Mouse (Mus musculus): ENCODE data around the gene Btbd3.

DNA sequence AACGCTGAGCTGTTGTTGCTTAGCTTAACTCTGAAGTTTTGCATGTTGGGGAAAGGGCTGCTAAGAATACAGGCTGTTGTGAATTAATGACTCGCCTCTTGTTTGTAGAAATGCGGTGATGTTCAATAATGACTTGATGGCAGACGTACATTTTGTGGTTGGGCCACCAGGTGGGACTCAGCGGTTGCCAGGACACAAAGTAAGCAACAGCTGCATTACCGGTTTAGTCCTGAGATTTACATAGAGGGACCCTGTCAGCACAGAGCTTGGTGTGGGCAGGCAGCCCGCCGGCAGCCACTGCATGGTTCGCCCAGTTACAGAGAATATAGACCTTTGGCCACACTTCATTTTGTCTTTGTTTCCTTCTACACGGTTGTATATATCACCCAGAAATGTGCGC lies 23.3 kb downstream of the Btbd3 start:
- TF ChIP-seq POLR2A (IDR thresholded peaks at IDR 0.05; ENCODE audit: low read depth, low read length): no peak
- TF ChIP-seq CTCF (conservative IDR thresholded peaks at IDR 0.05; ENCODE audit: insufficient read depth, insufficient read length, low read depth, low read length): no peak
